In genomic region chr4:139199126-139199525, GRCm38 (mm10) we compare ENCODE assay signal across 13 mouse cellular contexts. TPM values are rescaled to one million over a fixed set of nuclear protein-coding genes. Genes with fewer than 3 reads are reported as not detected.
DNase-seq lines count a peak whose midpoint lies in the region; ATAC-seq and TF ChIP-seq lines count a peak whose summit lies in the region.
"Had no signal": no experiment of that assay in that cellular context is flagged by ENCODE, and none has a peak within 500 bp of the region (broad histone marks: within the 10 kb centered on the region; RNA-seq: fewer than 3 reads in every experiment).

No protein-coding gene starts in this region.

- no peak overlapping the region for H3K4me3 ChIP-seq in liver, adult 2 months (ENCODE audit: insufficient read depth, low read depth, low read length)
- H3K4me3 ChIP-seq in ES-Bruce4 (ENCODE audit: low read depth, low read length) = no peak overlapping the region
- H3K4me3 ChIP-seq: hindbrain, embryonic 15.5 days; neural tube, embryonic 13.5 days had no signal

- no peak for TF ChIP-seq CTCF in liver, adult 2 months (IDR thresholded peaks at IDR 0.05; ENCODE audit: low read depth, low read length)
- TF ChIP-seq CTCF in ES-Bruce4 (IDR thresholded peaks at IDR 0.05; ENCODE audit: low read depth, low read length) = no peak

- no peak overlapping the region for H3K9ac ChIP-seq in liver, adult 2 months (ENCODE audit: low read depth, low read length)
- no peak overlapping the region for H3K9ac ChIP-seq in ES-Bruce4 (ENCODE audit: low read depth, poor library complexity, severe bottlenecking)
- H3K9ac ChIP-seq: hindbrain, embryonic 15.5 days; neural tube, embryonic 13.5 days had no signal

- H3K27me3 ChIP-seq in liver, adult 2 months (ENCODE audit: control insufficient read depth, insufficient read depth, low read length) = no peaks in the 10 kb centered on the region
- no peaks in the 10 kb centered on the region for H3K27me3 ChIP-seq in ES-Bruce4 (ENCODE audit: control insufficient read depth, insufficient read depth, low read length, poor library complexity, severe bottlenecking)
- H3K27me3 ChIP-seq: hindbrain, embryonic 15.5 days; neural tube, embryonic 13.5 days had no signal

- TF ChIP-seq POLR2A in liver, adult 2 months (IDR thresholded peaks at IDR 0.05; ENCODE audit: extremely low read depth, insufficient read depth, low read length) = no peak
- no peak for TF ChIP-seq POLR2A in ES-Bruce4 (IDR thresholded peaks at IDR 0.05; ENCODE audit: insufficient read depth, low read length)

- DNase-seq in liver, adult 2 months (ENCODE audit: extremely low read depth, low read depth, low spot score) = no peak
- no peak for DNase-seq in liver
- peak; percentile 78 for DNase-seq in induced T-regulatory cell, adult 2 months (ENCODE audit: low read depth)
- peak; percentile 63 for DNase-seq in naive thymus-derived CD4-positive, alpha-beta T cell, adult 2 months (ENCODE audit: low read depth)
- no peak for DNase-seq in right cerebral cortex, postnatal 10 days (ENCODE audit: low spot score in 2 of 2)
- no peak for DNase-seq in right cerebral cortex, adult 2 months (ENCODE audit: low spot score in 2 of 2)
- DNase-seq: adrenal gland, postnatal 25 days; cerebellum, postnatal 25 days; gastrocnemius, postnatal 36 days had no signal

- peak overlapping the region; percentile 12 for H3K27ac ChIP-seq in liver, adult 2 months (replicated peaks; ENCODE audit: insufficient read depth, low read depth, low read length)
- 0 out of 2 replicates have a peak overlapping the region, but pooled peaks have one; percentile 3 for H3K27ac ChIP-seq in ES-Bruce4 (ENCODE audit: insufficient read depth, low read length)
- H3K27ac ChIP-seq: hindbrain, embryonic 15.5 days; neural tube, embryonic 13.5 days had no signal

- no peaks in the 10 kb centered on the region for H3K9me3 ChIP-seq in ES-Bruce4 (replicated peaks; ENCODE audit: control insufficient read depth, insufficient read depth, low read length, poor library complexity, severe bottlenecking)
- H3K9me3 ChIP-seq: hindbrain, embryonic 15.5 days; neural tube, embryonic 13.5 days had no signal

- 79% methylated on average over 9 of the region's 9 CpGs for WGBS in liver, adult 2 months

- no peak for TF ChIP-seq EP300 in ES-Bruce4 (IDR thresholded peaks at IDR 0.05; ENCODE audit: insufficient read depth, low read depth, low read length)

- ATAC-seq in megakaryocyte-erythroid progenitor cell, adult 5-6 weeks (replicated peaks; ENCODE audit: low FRiP score, low TSS enrichment, poor library complexity, severe bottlenecking) = no peak

- H3K79me2 ChIP-seq in liver, adult 2 months (ENCODE audit: control insufficient read depth, insufficient read depth, low read length) = peaks cover 82% of the 10 kb centered on the region

- H3K4me1 ChIP-seq in liver, adult 2 months (ENCODE audit: control insufficient read depth, insufficient read depth, low read length) = peaks cover 48% of the 10 kb centered on the region
- peaks cover 17% of the 10 kb centered on the region for H3K4me1 ChIP-seq in ES-Bruce4 (ENCODE audit: control insufficient read depth, insufficient read depth, low read length)

- no peaks in the 10 kb centered on the region for H3K36me3 ChIP-seq in liver, adult 2 months (ENCODE audit: control insufficient read depth, insufficient read depth, low read length)
- H3K36me3 ChIP-seq in ES-Bruce4 (ENCODE audit: control insufficient read depth, insufficient read depth, low read length, poor library complexity, severe bottlenecking) = peaks cover 8% of the 10 kb centered on the region; the same call in 1 of the 2 replicates
- H3K36me3 ChIP-seq: hindbrain, embryonic 15.5 days had no signal

RNA-seq across cellular contexts. Expression of gene Capzb, which starts 6.4 kb away (rescaled TPM):
- total RNA-seq in liver, adult 2 months (2014; rRNA removed) = 51.4 and 58.5 TPM in 2 replicates
- 52.6 and 56.4 TPM in 2 replicates for polyA plus RNA-seq in liver, adult 2 months (2012; rRNA removed)
- polyA plus RNA-seq in ES-Bruce4 (2011; ENCODE audit: insufficient read depth, insufficient read length, low read depth, missing spikeins) = 293 and 299 TPM in 2 replicates
- total RNA-seq in megakaryocyte-erythroid progenitor cell, adult 5-6 weeks (2014; fragmentation: Nextera tagmentation) = 216 and 230 TPM in 2 replicates
- total RNA-seq in megakaryocyte-erythroid progenitor cell, adult 5-6 weeks (2017) = 90.1 and 113 TPM in 2 replicates

Comparison
In these comparisons a context has a peak if more than half of its experiments do, and no peak if none do; other contexts are left out.
1. DNase-seq: peak in induced T-regulatory cell, adult 2 months (single experiment) and naive thymus-derived CD4-positive, alpha-beta T cell, adult 2 months (single experiment); none in liver, adult 2 months (single experiment), liver (single experiment), right cerebral cortex, postnatal 10 days (0 of 2) and right cerebral cortex, adult 2 months (0 of 2).